ENCODE assay signal across 24 mouse cellular contexts in the genomic region with DNA sequence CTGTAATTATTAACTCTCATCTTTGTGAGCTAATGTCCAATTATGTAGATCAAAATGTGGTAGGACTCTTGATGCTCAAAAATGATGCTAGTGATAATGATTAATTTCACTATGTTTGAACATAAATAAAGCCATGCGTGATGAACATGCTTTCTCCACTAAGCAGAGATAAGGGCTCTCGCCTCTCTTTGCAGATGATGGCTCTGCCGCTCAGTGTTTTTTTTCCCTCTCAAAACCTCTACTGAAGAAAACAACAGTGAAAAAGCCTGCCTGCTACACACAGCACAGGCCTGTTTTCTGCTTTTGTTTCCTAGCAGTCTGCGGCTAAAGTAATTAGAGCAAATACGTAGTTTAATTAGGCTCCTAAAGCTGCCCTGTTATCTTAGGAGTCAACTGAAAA. TPM values are rescaled to one million over a fixed set of nuclear protein-coding genes. Genes with fewer than 3 reads are reported as not detected.
A peak's percentile ranks its signal among the peaks of the same experiment; 100 is the strongest.
DNase-seq lines count a peak whose midpoint lies in the region; ATAC-seq and TF ChIP-seq lines count a peak whose summit lies in the region.
"Had no signal": no experiment of that assay in that cellular context is flagged by ENCODE, and none has a peak within 500 bp of the region (broad histone marks: within the 10 kb centered on the region; RNA-seq: fewer than 3 reads in every experiment).

No protein-coding gene starts in this region.

- no peak overlapping the region for H3K4me3 ChIP-seq in forebrain, embryonic 13.5 days
- H3K4me3 ChIP-seq in forebrain, postnatal 0 days (ENCODE audit: low read depth, low read length), result no peak overlapping the region
- no peak overlapping the region for H3K4me3 ChIP-seq in forebrain, embryonic 16.5 days (replicated peaks; ENCODE audit: low read length)
- H3K4me3 ChIP-seq in forebrain, embryonic 12.5 days (replicated peaks), result no peak overlapping the region
- H3K4me3 ChIP-seq: embryonic facial prominence, embryonic 10.5 days; embryonic facial prominence, embryonic 12.5 days had no signal

- no peak overlapping the region for H3K9ac ChIP-seq in forebrain, embryonic 13.5 days
- no peak overlapping the region for H3K9ac ChIP-seq in forebrain, postnatal 0 days
- H3K9ac ChIP-seq in forebrain, embryonic 16.5 days (replicated peaks; ENCODE audit: low read depth, low read length), result no peak overlapping the region
- H3K9ac ChIP-seq in forebrain, embryonic 12.5 days, result no peak overlapping the region
- H3K9ac ChIP-seq: embryonic facial prominence, embryonic 12.5 days had no signal

- no peaks in the 10 kb centered on the region for H3K9me3 ChIP-seq in forebrain, embryonic 13.5 days (replicated peaks)
- H3K9me3 ChIP-seq in forebrain, postnatal 0 days (ENCODE audit: low read length), result no peaks in the 10 kb centered on the region
- H3K9me3 ChIP-seq in forebrain, embryonic 16.5 days (ENCODE audit: control insufficient read depth, low read length), result no peaks in the 10 kb centered on the region
- H3K9me3 ChIP-seq in forebrain, embryonic 12.5 days, result no peaks in the 10 kb centered on the region
- H3K9me3 ChIP-seq: embryonic facial prominence, embryonic 10.5 days; embryonic facial prominence, embryonic 12.5 days; G1E had no signal

- H3K27ac ChIP-seq in forebrain, embryonic 13.5 days, result no peak overlapping the region
- H3K27ac ChIP-seq in forebrain, postnatal 0 days (ENCODE audit: low read depth, low read length), result no peak overlapping the region
- no peak overlapping the region for H3K27ac ChIP-seq in forebrain, embryonic 16.5 days (ENCODE audit: low read length)
- H3K27ac ChIP-seq in forebrain, embryonic 12.5 days, result no peak overlapping the region
- H3K27ac ChIP-seq: embryonic facial prominence, embryonic 10.5 days; embryonic facial prominence, embryonic 12.5 days had no signal

- H3K27me3 ChIP-seq in forebrain, embryonic 13.5 days, result peaks cover 21% of the 10 kb centered on the region
- peaks cover 14% of the 10 kb centered on the region; the same call in 1 of the 2 replicates for H3K27me3 ChIP-seq in forebrain, postnatal 0 days (ENCODE audit: insufficient read depth, low read length)
- H3K27me3 ChIP-seq in forebrain, embryonic 16.5 days (replicated peaks; ENCODE audit: control insufficient read depth, insufficient read depth, low read length), result peaks cover 5% of the 10 kb centered on the region; the same call in 1 of the 2 replicates
- H3K27me3 ChIP-seq in forebrain, embryonic 12.5 days, result peaks cover 27% of the 10 kb centered on the region
- H3K27me3 ChIP-seq: CH12.LX had no signal

- TF ChIP-seq CTCF in forebrain, postnatal 0 days (IDR thresholded peaks at IDR 0.05; ENCODE audit: low read depth), result no peak

- 26% methylated on average over 5 of the region's 5 CpGs for WGBS in forebrain, embryonic 13.5 days
- 44% methylated on average over 5 of the region's 5 CpGs for whole genome bisulfite sequencing in forebrain, postnatal 0 days
- WGBS in forebrain, embryonic 16.5 days, result 29% methylated on average over 5 of the region's 5 CpGs
- 37% methylated on average over 5 of the region's 5 CpGs for WGBS in forebrain, embryonic 12.5 days

- peak; percentile 53; the same call in 1 of the 2 replicates for ATAC-seq in forebrain, embryonic 13.5 days
- ATAC-seq in forebrain, postnatal 0 days, result no peak
- ATAC-seq in forebrain, embryonic 16.5 days, result peak; percentile 37; the same call in 1 of the 2 replicates
- ATAC-seq in forebrain, embryonic 12.5 days (ENCODE audit: low FRiP score), result no peak
- ATAC-seq: CD4-positive, CD25-positive, alpha-beta regulatory T cell, adult 4 months had no signal

- no peaks in the 10 kb centered on the region for H3K4me1 ChIP-seq in forebrain, embryonic 13.5 days
- no peaks in the 10 kb centered on the region for H3K4me1 ChIP-seq in forebrain, postnatal 0 days (ENCODE audit: insufficient read depth)
- peaks cover 9% of the 10 kb centered on the region for H3K4me1 ChIP-seq in forebrain, embryonic 16.5 days (replicated peaks; ENCODE audit: control insufficient read depth, insufficient read depth, low read length)
- no peaks in the 10 kb centered on the region for H3K4me1 ChIP-seq in forebrain, embryonic 12.5 days
- H3K4me1 ChIP-seq: embryonic facial prominence, embryonic 10.5 days; embryonic facial prominence, embryonic 12.5 days had no signal

- H3K36me3 ChIP-seq in forebrain, embryonic 13.5 days (ENCODE audit: poor library complexity, severe bottlenecking), result no peaks in the 10 kb centered on the region
- H3K36me3 ChIP-seq in forebrain, postnatal 0 days (ENCODE audit: insufficient read depth), result no peaks in the 10 kb centered on the region
- no peaks in the 10 kb centered on the region for H3K36me3 ChIP-seq in forebrain, embryonic 16.5 days (ENCODE audit: control insufficient read depth, insufficient read depth)
- no peaks in the 10 kb centered on the region for H3K36me3 ChIP-seq in forebrain, embryonic 12.5 days (replicated peaks)
- H3K36me3 ChIP-seq: embryonic facial prominence, embryonic 10.5 days; embryonic facial prominence, embryonic 12.5 days; G1E had no signal

- no peak for DNase-seq in forebrain, postnatal 0 days
- DNase-seq in retina, embryonic 14.5 days (ENCODE audit: low spot score), result peak; percentile 33
- no peak for DNase-seq in kidney, adult 9 months
- no peak for DNase-seq in adrenal gland, adult 18-20 months (ENCODE audit: low spot score in 2 of 2)
- DNase-seq: adrenal gland, adult 8-10 months; adrenal gland, postnatal 14 days; adrenal gland, postnatal 36 days; B cell, adult 2 months; cerebellum, adult 11 months; cerebellum, adult 18-20 months; cerebellum, adult 8-10 months; cerebellum, adult 9-11 months; cerebellum, postnatal 14 days; cerebellum, postnatal 36 days; embryo, embryonic 11 days had no signal

- no peak overlapping the region for H3K4me2 ChIP-seq in forebrain, embryonic 13.5 days
- no peak overlapping the region for H3K4me2 ChIP-seq in forebrain, postnatal 0 days (ENCODE audit: low read depth)
- H3K4me2 ChIP-seq in forebrain, embryonic 16.5 days (ENCODE audit: low read length), result no peak overlapping the region
- H3K4me2 ChIP-seq in forebrain, embryonic 12.5 days, result no peak overlapping the region
- H3K4me2 ChIP-seq: embryonic facial prominence, embryonic 12.5 days had no signal

RNA-seq across cellular contexts. Expression of gene Irs4, which starts 4.5 kb away (rescaled TPM):
- polyA plus RNA-seq in forebrain, embryonic 13.5 days (2015; fragmentation: Nextera tagmentation; extraction: Ambion mirVana), result 0.70 and 1.9 TPM in 2 replicates
- 6.3 and 19.2 TPM in 2 replicates for total RNA-seq in forebrain, postnatal 0 days (2014; rRNA removed)
- polyA plus RNA-seq in forebrain, postnatal 0 days (2015; fragmentation: Nextera tagmentation; extraction: Ambion mirVana), result 1.1 and 2.9 TPM in 2 replicates
- polyA plus RNA-seq in forebrain, embryonic 16.5 days (2015; fragmentation: Nextera tagmentation; extraction: Ambion mirVana), result 0.70 and 1.9 TPM in 2 replicates
- polyA plus RNA-seq in forebrain, embryonic 12.5 days (2016; fragmentation: Nextera tagmentation; extraction: Ambion mirVana), result 2.6 and 3.0 TPM in 2 replicates
- not detected for total RNA-seq in adrenal gland, adult 18-20 months (2021)
- total RNA-seq: adrenal gland, adult 8-10 months; adrenal gland, postnatal 36 days; CH12.LX; common myeloid progenitor, adult 5-6 weeks had no signal
- polyA plus RNA-seq: CD4-positive, CD25-positive, alpha-beta regulatory T cell, adult 4 months; G1E had no signal

Comparison
In these comparisons a context has a peak if more than half of its experiments do, and no peak if none do; other contexts are left out.
1. ATAC-seq: peak in forebrain, embryonic 13.5 days (single experiment) and forebrain, embryonic 16.5 days (single experiment); none in forebrain, postnatal 0 days (single experiment) and forebrain, embryonic 12.5 days (single experiment).